Mouse (Mus musculus) embryonic facial prominence, embryonic 12.5 days (tissue): ENCODE results near the gene Krba1. TPM values are rescaled to one million over a fixed set of nuclear protein-coding genes. Genes with fewer than 3 reads are reported as not detected.

Experiments used
- ATAC-seq: fragments of 200-750 bp; cut with Nextera tagmentation; 2 replicates; pipeline ENCODE4 v1.8.0; 2017; ENCODE audit not compliant: insufficient number of reproducible peaks, insufficient read depth, low FRiP score, low TSS enrichment
- H3K27ac ChIP-seq: fragments of 300-500 bp; sonication (generic); 2 replicates; pipeline ENCODE4 v1.5.1; 2016; ENCODE audit warnings: mild to moderate bottlenecking
- H3K27me3 ChIP-seq: fragments of 300-500 bp; sonication (generic); 2 replicates; pipeline ENCODE4 v1.6.1; 2016; ENCODE audit warnings: mild to moderate bottlenecking, moderate library complexity
- H3K36me3 ChIP-seq: fragments of 300-500 bp; sonication (generic); 2 replicates; pipeline ENCODE4 v1.6.1; 2016; ENCODE audit warnings: mild to moderate bottlenecking
- H3K4me1 ChIP-seq: fragments of 300-500 bp; sonication (generic); 2 replicates; pipeline ENCODE4 v1.6.1; 2016
- H3K4me2 ChIP-seq: fragments of 300-500 bp; sonication (generic); replicated peaks from 2 replicates; pipeline ENCODE4 v1.6.1; 2016; ENCODE audit warnings: mild to moderate bottlenecking, moderate library complexity
- H3K4me3 ChIP-seq: fragments of 300-500 bp; sonication (generic); 2 replicates; pipeline ENCODE4 v1.5.1; 2016; ENCODE audit warnings: mild to moderate bottlenecking
- H3K9ac ChIP-seq: fragments of 300-500 bp; sonication (generic); 2 replicates; pipeline ENCODE4 v1.6.1; 2016; ENCODE audit warnings: mild to moderate bottlenecking, moderate library complexity
- H3K9me3 ChIP-seq: fragments of 300-500 bp; sonication (generic); 2 replicates; pipeline ENCODE4 v1.6.1; 2016; ENCODE audit warnings: mild to moderate bottlenecking, moderate library complexity
- WGBS: fragments of 180-500 bp; shearing (Covaris S2); methylation state at CpG from one replicate; pipeline ENCODE4 v1.1.7; 2016; 5-methylcytosine and 5-hydroxymethylcytosine counted together
- polyA plus RNA-seq: library from polyadenylated mRNA; unstranded; fragments of >200 nt; fragmentation: Nextera tagmentation; extraction: Ambion mirVana; gene quantifications from 2 replicates; pipeline ENCODE4 v1.2.1, GENCODE M21; 2016

Krba1 gene
- 30.2 and 31.3 TPM in 2 replicates for polyA plus RNA-seq

- Histone ChIP-seq H3K9me3 (no peaks in the 10 kb centered on the region), H3K4me1 (peaks cover 16% of the 10 kb centered on the region), H3K9ac (peak within 1 kb of the TSS; percentile 80), H3K4me2 (peak within 1 kb of the TSS; percentile 68), H3K36me3 (no peaks in the 10 kb centered on the region), H3K27ac (peak within 1 kb of the TSS; percentile 79), H3K27me3 (no peaks in the 10 kb centered on the region), H3K4me3 (peak within 1 kb of the TSS; percentile 81)
- peak; percentile 93 for ATAC-seq
- 2% methylated on average over 65 of the region's 65 CpGs for WGBS
Observed at GRCm38 (mm10) chr6:48395105-48396007, at the start of gene Krba1. Gene Krba1, plus strand, starts transcription at chr6:48395586.

GRCm38 (mm10) chr6:48358897-48359296 is 36.5 kb upstream of the Krba1 start:
- 82% methylated on average over 3 of the region's 3 CpGs for WGBS
- Histone ChIP-seq H3K27ac (no peak overlapping the region), H3K4me3 (no peak overlapping the region), H3K9ac (no peak overlapping the region), H3K4me1 (no peaks in the 10 kb centered on the region), H3K36me3 (no peaks in the 10 kb centered on the region), H3K27me3 (no peaks in the 10 kb centered on the region), H3K4me2 (no peak overlapping the region), H3K9me3 (no peaks in the 10 kb centered on the region)
- no peak for ATAC-seq

- Histone ChIP-seq H3K27me3 (no peaks in the 10 kb centered on the region), H3K4me2 (no peak overlapping the region), H3K9me3 (no peaks in the 10 kb centered on the region), H3K4me1 (peaks cover 8% of the 10 kb centered on the region; the same call in 1 of the 2 replicates), H3K27ac (no peak overlapping the region), H3K4me3 (no peak overlapping the region), H3K36me3 (no peaks in the 10 kb centered on the region), H3K9ac (no peak overlapping the region)
- ATAC-seq, result 0 out of 2 replicates have a peak, but pooled peaks have one; percentile 10
- WGBS, result 39% methylated on average over 11 of the region's 11 CpGs
Observed at GRCm38 (mm10) chr6:48366322-48366996, 28.9 kb upstream of the Krba1 start.

- no peak for ATAC-seq
- Histone ChIP-seq H3K9me3 (no peaks in the 10 kb centered on the region), H3K9ac (no peak overlapping the region), H3K4me1 (no peaks in the 10 kb centered on the region), H3K4me3 (no peak overlapping the region), H3K4me2 (no peak overlapping the region), H3K27ac (no peak overlapping the region), H3K27me3 (no peaks in the 10 kb centered on the region), H3K36me3 (no peaks in the 10 kb centered on the region)
- 64% methylated on average over 3 of the region's 3 CpGs for WGBS
Observed at GRCm38 (mm10) chr6:48388221-48388620, 7.2 kb upstream of the Krba1 start.

GRCm38 (mm10) chr6:48393811-48394210 is 1.6 kb upstream of the Krba1 start:
- Histone ChIP-seq H3K36me3 (no peaks in the 10 kb centered on the region), H3K27ac (no peak overlapping the region), H3K4me2 (no peak overlapping the region), H3K4me1 (peaks cover 16% of the 10 kb centered on the region), H3K9ac (no peak overlapping the region), H3K4me3 (no peak overlapping the region), H3K9me3 (no peaks in the 10 kb centered on the region), H3K27me3 (no peaks in the 10 kb centered on the region)
- ATAC-seq, result no peak

GRCm38 (mm10) chr6:48396008-48396595 is 716 bp downstream of the Krba1 start:
- Histone ChIP-seq H3K36me3 (no peaks in the 10 kb centered on the region), H3K4me2 (peak overlapping the region; percentile 68), H3K4me3 (peak overlapping the region; percentile 81), H3K9me3 (no peaks in the 10 kb centered on the region), H3K9ac (peak overlapping the region; percentile 80), H3K27ac (peak overlapping the region; percentile 79), H3K27me3 (no peaks in the 10 kb centered on the region), H3K4me1 (peaks cover 16% of the 10 kb centered on the region)
- no peak for ATAC-seq
- WGBS, result 29% methylated on average over 15 of the region's 15 CpGs

GRCm38 (mm10) chr6:48396686-48397085 is 1.3 kb downstream of the Krba1 start:
- Histone ChIP-seq H3K9ac (peak overlapping the region; percentile 80; the same call in 1 of the 2 replicates), H3K36me3 (no peaks in the 10 kb centered on the region), H3K27me3 (no peaks in the 10 kb centered on the region), H3K4me3 (peak overlapping the region; percentile 81; the same call in 1 of the 2 replicates), H3K4me1 (peaks cover 16% of the 10 kb centered on the region), H3K27ac (no peak overlapping the region), H3K9me3 (no peaks in the 10 kb centered on the region), H3K4me2 (peak overlapping the region; percentile 68)
- 95% methylated on average over 1 of the region's 1 CpGs for WGBS
- no peak for ATAC-seq

GRCm38 (mm10) chr6:48397336-48397735 is 1.9 kb downstream of the Krba1 start:
- Histone ChIP-seq H3K4me2 (0 out of 2 replicates have a peak overlapping the region, but pooled peaks have one; percentile 68), H3K4me3 (no peak overlapping the region)
- WGBS, result 70% methylated on average over 4 of the region's 4 CpGs

GRCm38 (mm10) chr6:48399906-48400305 is 4.5 kb downstream of the Krba1 start:
- Histone ChIP-seq H3K4me2 (no peak overlapping the region), H3K9me3 (no peaks in the 10 kb centered on the region), H3K36me3 (peaks cover 17% of the 10 kb centered on the region), H3K9ac (no peak overlapping the region), H3K4me3 (no peak overlapping the region), H3K27ac (no peak overlapping the region), H3K4me1 (peaks cover 16% of the 10 kb centered on the region), H3K27me3 (no peaks in the 10 kb centered on the region)
- WGBS, result 91% methylated on average over 5 of the region's 5 CpGs
- ATAC-seq, result no peak

More at GRCm38 (mm10) chr6:48397336-48397735, 1.9 kb downstream of the Krba1 start:
- Histone ChIP-seq H3K36me3 (no peaks in the 10 kb centered on the region), H3K9me3 (no peaks in the 10 kb centered on the region), H3K27me3 (no peaks in the 10 kb centered on the region), H3K9ac (0 out of 2 replicates have a peak overlapping the region, but pooled peaks have one; percentile 80), H3K27ac (no peak overlapping the region), H3K4me1 (peaks cover 16% of the 10 kb centered on the region)
- no peak for ATAC-seq

- Histone ChIP-seq H3K4me2 (no peak overlapping the region), H3K4me3 (no peak overlapping the region), H3K9ac (no peak overlapping the region), H3K27ac (no peak overlapping the region), H3K36me3 (peaks cover 58% of the 10 kb centered on the region), H3K27me3 (no peaks in the 10 kb centered on the region), H3K4me1 (no peaks in the 10 kb centered on the region), H3K9me3 (no peaks in the 10 kb centered on the region)
- WGBS, result 90% methylated on average over 5 of the region's 5 CpGs
- no peak for ATAC-seq
Observed at GRCm38 (mm10) chr6:48404071-48404470, 8.7 kb downstream of the Krba1 start.

GRCm38 (mm10) chr6:48409726-48410343 is 14.4 kb downstream of the Krba1 start:
- H3K4me3 ChIP-seq, result no peak overlapping the region
- no peaks in the 10 kb centered on the region for H3K4me1 ChIP-seq
- H3K27me3 ChIP-seq, result no peaks in the 10 kb centered on the region
- WGBS, result 95% methylated on average over 4 of the region's 4 CpGs
- H3K9ac ChIP-seq, result no peak overlapping the region
- H3K4me2 ChIP-seq, result no peak overlapping the region
- no peak for ATAC-seq
- peaks cover 100% of the 10 kb centered on the region for H3K36me3 ChIP-seq
- no peaks in the 10 kb centered on the region for H3K9me3 ChIP-seq
- H3K27ac ChIP-seq, result no peak overlapping the region
